Mouse (Mus musculus): ENCODE results near the gene Tnnc2.
A peak's percentile ranks its signal among the peaks of the same experiment; 100 is the strongest.

The Tnnc2 gene

DNA sequence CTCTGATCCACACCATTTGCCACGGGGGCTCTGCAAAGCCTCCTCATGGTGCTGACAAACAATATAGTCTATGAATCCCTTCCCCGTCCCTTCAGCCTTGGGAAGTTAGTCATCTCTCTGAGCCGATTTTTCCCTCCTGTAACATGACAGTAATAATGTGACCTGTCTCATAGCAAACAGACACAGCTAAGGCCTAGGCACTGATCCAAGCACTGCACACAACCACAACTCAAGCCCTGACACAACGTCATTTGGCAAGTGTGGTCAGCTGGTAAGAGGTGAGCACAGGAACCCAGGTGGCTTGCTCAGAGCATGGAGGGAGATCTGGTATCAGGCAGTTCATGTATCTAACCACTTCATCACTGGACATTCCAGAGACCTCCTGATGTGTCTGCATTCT, 16.1 kb upstream of the Tnnc2 start:
- DNase-seq (ENCODE audit: low spot score) = no peak

DNA sequence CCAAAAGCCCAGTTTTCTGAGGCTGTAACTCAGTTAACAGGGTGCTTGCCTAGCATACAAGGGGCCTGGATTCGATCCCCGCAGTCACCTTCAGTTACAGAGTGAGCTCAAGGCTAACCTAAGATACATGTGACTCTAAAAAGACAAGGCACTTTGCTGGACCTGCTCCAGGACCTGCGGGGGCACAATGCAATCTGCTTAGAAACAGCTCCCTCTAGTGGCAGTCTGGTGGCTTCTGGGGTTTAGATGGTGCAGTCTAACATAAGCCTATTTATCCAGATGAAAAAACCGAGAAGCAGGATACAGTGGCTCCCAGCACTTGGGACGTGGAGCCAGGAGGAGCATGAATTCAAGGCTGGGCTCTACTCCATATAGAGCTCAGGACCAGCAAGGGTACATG, 14.5 kb upstream of the Tnnc2 start:
- DNase-seq (ENCODE audit: low spot score) = peak; percentile 92

DNA sequence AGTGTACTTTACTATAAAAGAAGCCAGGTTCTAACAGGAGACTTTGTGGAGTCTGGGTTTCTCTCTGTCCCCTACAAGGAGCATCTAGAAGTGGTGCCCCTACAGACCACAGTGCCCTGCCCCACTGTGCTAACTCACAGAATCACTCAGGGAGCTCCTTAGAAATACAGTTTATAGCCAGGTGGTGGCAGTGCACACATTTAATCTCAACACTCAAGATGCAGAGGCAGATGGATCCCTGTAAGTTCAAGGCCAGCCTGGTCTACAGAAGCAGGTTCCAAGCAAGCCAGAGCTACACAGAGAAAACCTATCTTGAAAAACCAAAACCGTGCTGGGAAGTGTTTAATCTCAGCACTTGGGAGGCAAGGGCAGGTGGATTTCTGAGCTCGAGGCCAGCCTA, 14.0 kb upstream of the Tnnc2 start:
- DNase-seq (ENCODE audit: low spot score) = peak; percentile 43

DNA sequence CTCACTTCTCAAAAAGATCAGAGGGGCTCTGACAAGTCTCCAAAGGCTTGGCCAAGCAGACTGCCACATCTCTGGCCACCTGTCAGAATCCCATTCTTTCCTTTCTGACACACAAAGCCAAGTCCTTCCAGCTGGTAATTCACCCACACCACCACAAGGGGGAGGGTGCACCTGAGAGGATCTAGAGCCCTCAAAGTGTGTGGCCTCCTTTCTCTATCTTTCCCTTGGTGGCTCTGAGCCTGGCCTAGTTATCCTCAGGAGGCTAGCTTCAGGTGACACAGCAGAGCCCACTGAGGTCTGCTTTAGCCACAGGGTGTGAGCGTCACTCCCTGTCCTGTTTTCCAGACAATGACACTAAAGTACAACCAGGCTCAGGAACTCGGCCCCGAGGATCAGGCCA, 13.5 kb upstream of the Tnnc2 start:
- peak; percentile 78 for DNase-seq (ENCODE audit: low spot score)

DNA sequence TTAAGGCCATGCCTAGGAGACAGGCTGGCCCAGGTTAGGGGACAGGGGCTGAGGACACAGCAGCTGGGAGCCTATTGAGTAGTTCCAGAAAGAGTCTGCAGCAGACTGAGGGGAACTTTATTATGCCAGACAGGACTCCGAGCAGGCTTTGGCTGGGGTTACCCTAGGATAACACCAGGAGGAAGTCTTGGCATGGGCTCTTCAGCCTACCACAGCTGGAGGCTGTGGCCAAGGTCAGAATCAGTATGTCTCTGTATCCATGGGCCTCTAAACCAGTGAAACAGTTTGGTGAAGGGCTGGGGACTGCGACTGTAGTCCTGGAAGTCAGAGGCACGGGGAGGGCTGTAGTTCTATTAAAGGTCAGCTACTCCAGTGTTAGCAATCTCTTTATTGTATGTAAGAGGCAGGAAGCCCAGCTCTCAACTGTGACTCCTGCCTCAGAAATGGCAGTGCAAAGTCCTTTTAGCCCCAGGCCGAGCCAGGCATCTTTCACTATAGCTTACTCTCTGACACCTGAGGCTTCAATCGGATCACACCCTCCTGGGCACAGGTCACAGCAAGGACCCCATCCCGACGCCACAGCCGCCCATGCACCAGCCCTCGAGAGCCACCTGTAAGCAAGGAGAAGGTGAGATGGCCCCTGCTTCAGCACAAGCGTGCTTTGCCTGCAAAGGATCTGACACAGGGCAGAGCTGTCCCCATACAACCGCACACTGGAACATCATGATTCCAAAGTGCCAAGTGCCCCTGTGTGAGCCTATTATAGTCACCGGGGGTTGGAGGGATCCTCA, 12.8 kb upstream of the Tnnc2 start:
- no peak for DNase-seq (ENCODE audit: low spot score)

DNA sequence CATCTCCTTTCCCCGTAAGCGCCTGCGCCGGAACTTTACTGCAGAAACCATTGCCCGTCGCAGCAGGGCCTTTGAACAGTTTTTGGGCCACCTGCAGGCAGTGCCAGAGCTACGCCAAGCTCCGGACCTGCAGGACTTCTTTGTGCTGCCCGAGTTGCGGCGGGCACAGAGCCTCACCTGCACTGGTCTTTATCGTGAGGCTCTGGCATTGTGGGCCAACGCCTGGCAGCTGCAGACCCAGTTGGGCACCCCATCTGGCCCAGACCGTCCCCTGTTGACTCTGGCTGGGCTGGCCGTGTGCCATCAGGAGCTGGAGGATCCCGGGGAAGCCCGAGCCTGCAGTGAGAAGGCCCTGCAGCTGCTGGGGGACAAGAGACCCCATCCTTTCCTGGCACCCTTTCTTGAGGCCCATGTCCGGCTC, 12.1 kb upstream of the Tnnc2 start:
- DNase-seq (ENCODE audit: low spot score) = no peak

DNA sequence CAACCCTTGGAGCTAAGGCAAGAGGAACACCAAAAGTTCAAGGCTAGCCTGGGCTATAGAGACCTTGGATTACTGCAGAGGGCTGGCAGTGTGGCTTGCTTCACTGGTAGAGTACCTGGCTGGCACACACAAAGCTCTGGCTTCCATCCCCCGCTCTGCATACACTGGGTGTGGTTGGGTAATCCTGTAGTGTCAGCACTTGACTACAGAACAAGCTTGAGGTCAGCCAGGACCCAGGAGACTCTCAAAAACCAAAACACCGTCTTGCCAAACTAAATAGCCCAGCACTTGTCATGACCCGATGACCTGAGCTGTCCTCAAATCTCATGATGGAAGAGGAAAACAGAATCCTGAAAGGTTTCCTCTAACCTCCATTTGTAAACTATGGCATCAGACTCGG, 10.7 kb upstream of the Tnnc2 start:
- no peak for DNase-seq (ENCODE audit: low spot score)

DNA sequence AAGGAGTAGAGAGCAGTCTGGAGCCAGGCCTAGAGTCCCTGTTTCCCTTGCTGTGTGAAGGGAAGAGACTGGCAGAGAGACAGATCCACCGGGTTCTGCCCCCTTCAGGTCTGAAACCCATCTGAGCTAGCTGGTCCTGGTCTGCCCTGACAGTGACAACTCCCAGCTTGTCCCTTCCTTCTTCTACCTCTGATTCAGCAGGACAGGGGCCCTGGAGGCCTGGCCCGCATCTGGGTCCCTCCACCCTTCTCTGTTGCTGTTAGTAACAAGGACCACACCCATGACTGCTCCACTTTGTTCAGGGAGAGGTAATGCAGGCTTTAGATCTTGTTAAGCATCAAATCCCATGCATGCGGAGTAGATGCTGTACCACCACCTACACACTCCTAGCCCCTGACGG, 8.6 kb upstream of the Tnnc2 start:
- DNase-seq (ENCODE audit: low spot score) = no peak

DNA sequence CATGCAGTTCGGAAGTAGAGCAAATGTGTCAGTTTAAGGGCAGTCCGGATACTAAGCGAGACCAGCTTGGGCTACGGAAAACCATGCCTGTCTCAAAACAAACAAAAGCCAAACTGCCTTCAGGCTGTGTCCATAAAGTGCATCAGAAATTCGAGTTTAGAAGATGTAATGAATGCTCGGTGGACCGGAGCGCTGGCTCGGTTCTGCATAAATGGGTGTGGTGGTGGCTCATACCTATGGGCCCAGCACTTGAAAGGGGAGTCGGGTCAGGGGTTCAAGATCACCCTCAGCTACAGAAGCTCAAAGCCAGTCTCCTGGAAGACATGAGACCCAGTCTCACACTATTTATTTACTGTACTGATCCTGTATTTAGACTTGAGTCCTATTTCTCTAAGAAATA, 8.0 kb upstream of the Tnnc2 start:
- DNase-seq (ENCODE audit: low spot score) = no peak

DNA sequence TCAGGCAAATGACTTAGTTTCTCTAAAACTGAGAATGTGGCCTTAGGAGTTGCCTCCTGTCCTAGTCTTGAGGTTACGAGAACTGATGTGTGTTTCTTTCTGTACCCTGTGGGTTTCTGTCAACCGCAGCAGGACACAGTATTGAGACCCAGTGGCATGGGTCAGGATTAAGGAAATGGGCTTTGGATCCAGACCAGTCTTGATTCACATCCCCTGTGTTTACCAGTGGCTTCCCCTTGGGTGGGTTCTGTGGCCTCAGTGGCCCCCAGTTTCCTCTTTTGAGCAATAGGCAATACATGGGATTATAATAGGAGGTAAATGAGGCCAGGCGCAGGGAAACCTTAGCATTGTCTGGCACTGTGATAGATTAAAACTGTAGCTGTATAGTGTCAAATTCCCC, 7.3 kb upstream of the Tnnc2 start:
- DNase-seq (ENCODE audit: low spot score) = no peak

DNA sequence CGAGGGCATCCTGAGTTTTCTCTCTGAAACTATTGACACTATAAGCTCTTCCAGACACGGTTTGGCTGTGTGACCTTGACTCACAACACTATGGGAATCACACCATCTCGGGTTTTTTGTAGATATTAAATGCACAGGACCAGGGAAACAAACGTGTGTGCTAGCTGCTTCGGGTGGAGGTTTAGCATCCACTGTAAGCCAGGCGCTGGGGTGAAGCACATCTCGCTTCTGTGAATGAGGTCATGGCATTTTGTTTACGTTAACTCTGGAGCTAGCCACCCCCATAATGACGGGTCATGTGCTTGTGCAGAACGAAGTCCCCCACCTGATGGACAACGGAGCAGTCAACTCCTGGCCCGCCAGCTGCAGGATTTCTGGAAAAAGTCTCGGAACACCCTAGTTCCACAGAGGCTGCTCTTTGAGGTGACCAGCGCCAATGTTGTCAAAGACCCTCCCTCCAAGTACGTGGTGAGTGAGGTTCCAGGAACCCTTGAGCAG, 6.7 kb upstream of the Tnnc2 start:
- peak; percentile 38 for DNase-seq (ENCODE audit: low spot score)

DNA sequence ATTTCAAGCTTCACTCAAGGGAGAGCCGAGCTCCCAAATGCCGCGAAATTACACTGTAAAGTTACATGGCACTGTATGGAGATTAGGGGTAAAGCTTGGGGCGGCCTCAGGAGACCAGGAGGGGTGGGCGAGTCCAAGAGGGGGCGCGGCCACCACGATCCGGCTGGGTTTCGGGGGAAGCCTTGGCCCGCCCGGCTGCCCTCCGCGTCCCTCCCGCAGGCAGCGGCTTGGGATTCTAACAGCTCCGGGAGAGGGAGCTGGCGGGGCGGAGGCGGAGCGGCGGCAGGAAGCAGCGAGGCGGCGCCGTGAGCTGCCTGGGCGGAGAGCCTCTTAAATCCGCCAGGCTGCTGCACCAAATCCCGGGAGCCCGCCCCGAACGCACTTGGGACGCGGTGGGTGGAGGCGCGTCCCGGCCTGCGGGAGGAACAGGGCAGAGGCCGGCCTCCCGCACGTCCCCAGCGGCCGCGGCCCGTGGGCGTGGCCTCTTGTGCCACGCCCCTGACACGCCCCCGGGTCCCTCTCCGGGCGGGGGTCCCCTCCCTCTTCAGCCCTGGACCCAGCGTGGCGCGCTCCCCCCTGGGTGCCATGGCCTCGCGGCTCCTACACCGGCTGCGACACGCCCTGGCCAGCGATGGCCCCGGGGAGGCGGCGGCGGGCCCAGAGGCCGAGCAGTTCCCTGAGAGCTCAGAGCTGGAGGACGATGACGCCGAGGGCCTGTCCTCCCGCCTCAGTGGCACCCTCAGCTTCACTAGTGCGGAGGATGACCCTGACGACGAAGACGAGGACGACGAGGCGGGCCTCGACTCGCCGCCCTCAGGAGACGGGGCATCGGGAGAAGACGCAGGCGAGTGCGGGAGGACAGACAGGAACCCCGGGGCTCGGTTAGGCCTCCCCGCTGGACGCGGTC, 6.0 kb upstream of the Tnnc2 start, which contains the start of gene Snx21:
Gene Snx21, plus strand, starts transcription at position 343 of the 907 bp plus-strand sequence.
- DNase-seq (ENCODE audit: low spot score) = peak; percentile 88

DNA sequence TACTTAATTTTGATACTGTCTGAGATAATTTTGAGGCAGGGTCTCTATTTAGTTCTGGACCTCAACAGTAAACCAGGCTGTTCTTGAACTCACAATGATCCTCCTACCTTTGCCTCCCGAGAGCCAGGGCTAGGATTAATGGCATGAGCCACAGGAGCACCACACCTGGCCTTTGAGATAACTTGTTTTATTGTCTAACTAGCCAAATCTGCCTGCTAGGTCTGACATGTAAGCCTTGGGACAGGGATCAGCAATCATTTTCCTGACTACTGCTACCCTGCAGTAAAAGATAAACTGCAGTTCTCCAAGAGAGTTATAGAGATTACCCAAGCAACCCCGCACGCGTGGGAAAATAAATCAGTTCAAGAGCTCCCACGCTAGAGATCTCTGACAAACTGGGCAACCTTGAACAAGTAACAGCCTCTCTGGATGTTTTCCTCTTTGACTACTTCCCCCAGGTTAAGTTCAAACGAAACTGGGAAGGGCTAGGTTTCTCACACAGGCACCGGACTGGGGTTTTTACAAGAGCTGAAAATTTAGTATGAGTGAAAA, 5.2 kb upstream of the Tnnc2 start:
- no peak for DNase-seq (ENCODE audit: low spot score)

DNA sequence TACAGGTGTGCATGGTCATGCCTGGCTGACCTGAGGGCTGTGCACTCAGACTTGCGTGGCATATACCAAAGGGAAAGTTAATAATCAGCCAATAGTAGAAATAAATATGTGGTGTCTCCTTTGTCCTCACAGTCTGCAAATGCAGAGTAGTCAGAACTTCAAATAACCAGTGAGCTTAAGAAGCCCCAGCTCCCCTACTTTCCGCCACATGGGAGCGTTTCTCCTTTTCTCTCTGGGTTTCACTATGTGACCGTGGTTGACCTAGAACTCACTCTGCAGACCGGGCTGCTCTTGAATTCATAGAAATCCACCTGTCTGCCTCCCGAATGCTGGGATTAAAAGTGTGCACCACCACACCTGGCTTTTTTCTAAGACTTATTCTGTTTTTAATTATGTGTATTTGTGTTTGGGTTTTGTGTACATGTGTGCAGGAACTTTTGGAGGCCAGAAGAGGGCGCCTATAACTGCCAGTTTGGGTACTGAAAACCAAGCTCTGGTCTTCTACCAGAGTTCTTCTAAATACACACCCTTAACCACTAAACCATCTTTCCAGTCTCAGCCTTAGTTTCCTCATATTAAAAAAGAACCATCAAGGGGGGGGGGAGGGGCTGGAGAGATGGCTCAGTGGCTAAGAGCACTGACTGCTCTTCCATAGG, 4.3 kb upstream of the Tnnc2 start:
- peak; percentile 42 for DNase-seq (ENCODE audit: low spot score)

DNA sequence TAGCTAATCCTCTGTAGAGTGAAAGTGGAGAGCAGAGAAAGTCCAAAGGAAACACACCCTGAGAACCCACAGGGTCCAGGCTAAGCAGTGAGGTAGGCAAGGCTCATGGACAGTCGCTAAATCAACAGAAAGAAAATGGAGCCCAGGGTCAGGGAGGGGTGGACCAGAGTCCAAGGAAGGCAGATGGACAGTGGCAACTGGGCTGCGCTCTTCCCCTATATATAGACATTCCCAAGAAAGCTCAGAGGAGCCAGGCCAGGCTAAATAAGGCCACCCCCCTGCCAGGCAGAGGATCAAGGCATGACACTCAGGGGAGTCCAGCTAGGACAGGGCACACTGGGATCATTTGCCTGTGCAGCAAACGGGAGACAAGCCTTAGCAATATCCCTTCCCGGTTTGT, 2.1 kb upstream of the Tnnc2 start:
- no peak for DNase-seq (ENCODE audit: low spot score)

DNA sequence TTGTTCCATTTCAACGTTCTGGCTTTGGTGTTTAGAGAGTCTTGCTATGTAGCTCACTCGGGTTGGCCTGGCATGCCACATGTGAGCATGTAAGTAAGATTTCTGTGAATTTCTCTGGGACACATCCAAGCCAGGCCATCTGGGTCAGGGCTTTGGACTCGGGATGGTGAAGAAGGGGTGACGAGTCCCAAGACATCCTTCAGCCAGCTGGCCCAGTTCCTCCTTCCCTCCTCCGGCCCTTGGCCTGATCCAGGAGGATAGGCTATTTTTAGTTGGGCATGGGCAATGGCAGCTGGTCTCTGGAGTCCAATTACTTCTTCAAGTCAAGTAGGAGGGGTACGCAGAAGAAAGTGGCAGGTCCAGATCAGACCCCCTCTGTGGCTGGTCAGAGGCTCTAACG, 958 bp downstream of the Tnnc2 start:
- no peak for DNase-seq (ENCODE audit: low spot score)

DNA sequence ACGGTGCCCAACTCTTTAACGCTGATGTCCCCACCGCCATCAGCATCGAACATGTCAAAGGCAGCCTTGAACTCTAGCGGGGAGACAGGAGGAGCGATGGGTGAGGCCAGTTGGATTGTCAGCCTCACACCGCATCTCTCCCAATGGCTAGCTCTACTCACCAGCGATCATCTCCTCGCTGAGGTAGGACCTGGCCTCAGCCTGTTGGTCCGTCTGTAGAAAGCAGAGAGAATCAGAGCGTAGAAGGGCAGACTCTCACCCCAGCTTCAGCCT, 1.8 kb downstream of the Tnnc2 start:
- no peak for DNase-seq (ENCODE audit: low spot score)

DNA sequence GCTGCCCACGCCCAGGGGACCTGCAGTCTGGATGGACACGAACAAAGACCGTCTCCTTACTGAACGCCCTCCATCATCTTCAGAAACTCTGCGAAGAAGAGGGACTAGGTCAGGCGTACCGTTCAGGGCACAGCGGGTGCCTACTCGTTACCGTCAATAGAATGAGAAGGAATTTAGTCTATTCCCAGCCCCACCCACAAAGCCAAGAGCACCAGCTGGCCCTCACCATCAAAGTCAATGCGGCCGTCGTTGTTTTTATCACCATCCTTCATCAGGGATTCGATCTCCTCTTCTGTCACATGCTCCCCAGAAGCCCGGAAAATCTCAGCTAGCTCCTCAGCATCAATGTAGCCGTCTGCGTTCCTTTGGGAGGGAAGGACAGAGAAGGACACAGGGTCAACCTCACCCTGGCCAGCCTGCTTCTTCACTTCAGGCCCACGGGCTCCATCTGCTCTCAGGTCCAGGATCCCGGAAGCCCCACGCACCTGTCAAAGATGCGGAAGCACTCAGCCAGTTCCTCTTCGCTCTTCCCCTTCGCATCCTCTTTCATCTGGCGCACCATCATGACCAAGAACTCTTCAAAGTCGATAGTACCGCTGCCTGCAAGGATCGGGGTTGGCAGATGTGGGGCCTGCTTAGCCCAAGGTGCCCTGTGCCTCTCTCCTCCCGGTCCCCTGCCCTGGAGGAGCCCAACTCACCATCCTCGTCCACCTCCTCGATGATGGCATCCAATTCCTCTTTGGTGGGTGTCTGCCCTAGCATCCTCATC, 2.3 kb downstream of the Tnnc2 start:
- no peak for DNase-seq (ENCODE audit: low spot score)

DNA sequence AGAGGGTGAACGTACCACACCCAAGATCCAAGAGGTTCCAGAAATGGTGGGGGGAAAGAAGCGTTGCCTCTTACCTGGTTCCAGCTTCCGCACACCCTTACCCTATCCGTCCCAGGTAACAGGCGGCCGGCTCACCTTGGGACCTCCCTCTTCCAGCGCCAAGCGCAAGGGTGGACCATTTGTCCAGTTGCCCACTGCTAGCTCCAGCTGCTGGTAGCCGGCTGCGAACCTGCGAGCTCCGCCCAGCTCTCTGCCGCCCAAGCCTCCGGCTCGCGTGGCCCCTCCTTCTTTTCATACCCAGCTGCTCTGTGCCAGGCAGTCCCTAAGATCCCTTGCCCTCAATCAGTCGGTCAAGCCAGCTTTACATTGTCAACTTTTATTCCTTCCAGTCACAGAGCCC, 3.0 kb downstream of the Tnnc2 start:
- no peak for DNase-seq (ENCODE audit: low spot score)

DNA sequence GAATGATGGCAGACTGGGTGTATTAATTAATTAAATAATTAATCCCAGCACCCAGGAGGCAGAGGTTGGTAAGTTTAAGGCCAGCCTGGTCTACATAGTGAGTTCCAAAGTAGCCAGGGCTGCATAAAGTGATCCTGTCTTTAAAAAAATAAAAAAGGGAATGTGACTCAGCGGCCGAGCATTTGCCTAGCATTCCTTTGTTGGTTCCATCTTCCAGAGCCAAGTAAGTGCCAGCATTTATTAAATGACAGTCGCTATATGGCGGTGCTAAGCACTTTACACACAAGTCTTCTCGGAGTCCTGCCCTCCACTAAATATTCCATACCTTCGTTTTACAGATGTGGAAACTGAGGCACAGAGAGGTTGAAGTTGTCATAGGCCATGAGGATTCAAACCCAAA, 3.6 kb downstream of the Tnnc2 start:
- DNase-seq (ENCODE audit: low spot score) = no peak

DNA sequence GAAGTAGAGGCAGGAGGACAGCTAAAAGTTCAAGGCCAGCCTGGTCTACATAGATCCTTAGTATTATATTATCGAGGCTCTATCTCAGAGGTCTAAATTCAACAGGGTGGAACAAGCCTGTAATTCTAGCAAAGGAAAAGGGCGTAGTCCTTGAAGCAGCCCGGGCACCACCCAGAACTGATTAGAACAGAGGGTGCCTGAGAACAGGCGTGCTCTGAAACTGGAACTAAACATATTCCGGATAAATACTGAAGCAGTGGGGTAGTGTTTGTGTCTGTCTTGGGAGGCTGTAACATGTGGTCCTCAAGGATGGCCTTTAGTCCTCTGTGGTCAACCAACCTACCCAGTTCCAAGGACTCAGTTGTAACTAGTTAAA, 5.8 kb downstream of the Tnnc2 start:
- no peak for DNase-seq (ENCODE audit: low spot score)
